Mouse (Mus musculus): ENCODE data around the gene Dab1.

The Dab1 gene

GRCm38 (mm10) chr4:103619321-103619945 lies at the start of gene Dab1:
Dab1 (plus strand) TSS chr4:103619359.
- DNase-seq, result peak; percentile 72

GRCm38 (mm10) chr4:103571721-103572352 lies 47.3 kb upstream of the Dab1 start:
- DNase-seq, result peak; percentile 40

- no peak for DNase-seq
Measured at GRCm38 (mm10) chr4:103575556-103575955, 43.6 kb upstream of the Dab1 start.

GRCm38 (mm10) chr4:103576305-103576704 lies 42.9 kb upstream of the Dab1 start:
- DNase-seq, result peak; percentile 44

GRCm38 (mm10) chr4:103577111-103577815 lies 41.9 kb upstream of the Dab1 start:
- DNase-seq, result peak; percentile 80

- DNase-seq, result peak; percentile 70
Measured at GRCm38 (mm10) chr4:103577821-103578220, 41.3 kb upstream of the Dab1 start.

GRCm38 (mm10) chr4:103580021-103580420 lies 39.1 kb upstream of the Dab1 start:
- peak; percentile 53 for DNase-seq

GRCm38 (mm10) chr4:103615011-103615410 lies 4.1 kb upstream of the Dab1 start:
- DNase-seq, result peak; percentile 12

GRCm38 (mm10) chr4:103619946-103620371 lies 800 bp downstream of the Dab1 start:
- peak; percentile 65 for DNase-seq

- DNase-seq, result peak; percentile 42
Measured at GRCm38 (mm10) chr4:103620590-103621155, 1.5 kb downstream of the Dab1 start.

- DNase-seq, result peak; percentile 70
Measured at GRCm38 (mm10) chr4:103621586-103621985, 2.4 kb downstream of the Dab1 start.

- no peak for DNase-seq
Measured at GRCm38 (mm10) chr4:103630177-103630576, 11.0 kb downstream of the Dab1 start.

GRCm38 (mm10) chr4:103636168-103636776 lies 17.1 kb downstream of the Dab1 start:
- no peak for DNase-seq

GRCm38 (mm10) chr4:103648209-103648896 lies 29.2 kb downstream of the Dab1 start:
- DNase-seq, result no peak

GRCm38 (mm10) chr4:103655740-103656139 lies 36.6 kb downstream of the Dab1 start:
- DNase-seq, result peak; percentile 52

- peak; percentile 6 for DNase-seq
Measured at GRCm38 (mm10) chr4:103661386-103661785, 42.2 kb downstream of the Dab1 start.

GRCm38 (mm10) chr4:103667438-103667837 lies 48.3 kb downstream of the Dab1 start:
- DNase-seq, result peak; percentile 25

GRCm38 (mm10) chr4:103677195-103677594 lies 58.0 kb downstream of the Dab1 start:
- no peak for DNase-seq

GRCm38 (mm10) chr4:103678501-103678900 lies 59.3 kb downstream of the Dab1 start:
- DNase-seq, result peak; percentile 54

GRCm38 (mm10) chr4:103685136-103685535 lies 66.0 kb downstream of the Dab1 start:
- peak; percentile 45 for DNase-seq

GRCm38 (mm10) chr4:103691717-103692116 lies 72.6 kb downstream of the Dab1 start:
- DNase-seq, result peak; percentile 43

- peak; percentile 39 for DNase-seq
Measured at GRCm38 (mm10) chr4:103699755-103700154, 80.6 kb downstream of the Dab1 start.
